Mouse (Mus musculus): Measurements from ENCODE around the gene Baz2b. TPM values are rescaled to one million over a fixed set of nuclear protein-coding genes. Genes with fewer than 3 reads are reported as not detected.
"Not testable (repeated sequence)": the region's sequence is repeated elsewhere in the genome, so short reads cannot be mapped to it uniquely, and the experiment has no call there.

The Baz2b gene
- polyA plus RNA-seq, 1 experiment, result 17.1 TPM

DNA sequence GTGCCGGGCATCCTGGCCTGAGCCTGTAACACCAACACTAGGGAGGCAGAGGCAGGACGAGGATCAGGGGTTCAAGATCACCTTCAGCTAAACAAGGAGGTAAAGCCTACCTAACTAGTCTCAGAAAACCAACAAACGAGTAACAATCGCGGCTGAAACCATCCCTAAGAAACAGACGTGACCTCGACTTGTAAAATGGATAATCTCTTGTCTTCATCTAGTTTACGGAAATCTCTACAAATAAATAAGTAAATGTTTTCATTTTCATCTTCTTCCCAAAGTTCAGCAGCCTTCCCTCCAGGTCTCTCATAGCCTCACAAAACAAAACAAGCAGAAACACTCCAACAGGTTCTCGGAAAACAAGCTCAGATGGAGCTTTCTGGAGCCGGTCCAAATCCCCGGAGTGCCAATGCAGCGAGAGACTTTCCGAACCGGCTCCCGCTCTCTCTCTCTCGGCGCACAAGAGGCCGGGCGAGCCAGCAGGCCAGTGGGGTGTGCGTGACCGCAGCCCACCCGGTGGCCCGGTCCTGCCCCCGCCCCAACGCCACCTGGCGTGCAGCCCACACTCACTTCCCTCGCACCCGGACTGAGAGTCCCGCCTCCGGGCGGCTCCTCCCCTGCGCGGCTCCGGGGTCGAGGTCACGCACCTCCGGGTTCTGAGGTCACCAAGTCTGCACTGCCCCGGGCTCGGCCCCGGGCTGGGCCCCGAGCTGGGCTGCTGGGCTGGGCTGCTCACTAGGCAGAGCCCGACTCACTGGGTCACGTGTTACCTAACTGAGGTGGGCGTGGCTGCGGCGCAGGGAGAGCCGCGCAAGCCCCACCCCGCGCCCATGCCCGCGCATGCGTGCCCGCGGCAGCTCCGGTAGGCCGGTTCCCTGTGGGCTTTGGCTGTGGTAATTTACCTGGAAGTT lies 327.6 kb downstream of the Baz2b start, which contains the start of gene Wdsub1:
Gene Wdsub1, minus strand, starts transcription at position 761 of the 911 bp plus-strand sequence.
- Histone ChIP-seq H3K36me3 (replicated peaks; ENCODE audit: low read length) (peaks cover 28% of the 10 kb centered on the region), H3K4me1 (peaks cover 35% of the 10 kb centered on the region), H3K4me3 (replicated peaks) (peak within 1 kb of the TSS; percentile 96)

DNA sequence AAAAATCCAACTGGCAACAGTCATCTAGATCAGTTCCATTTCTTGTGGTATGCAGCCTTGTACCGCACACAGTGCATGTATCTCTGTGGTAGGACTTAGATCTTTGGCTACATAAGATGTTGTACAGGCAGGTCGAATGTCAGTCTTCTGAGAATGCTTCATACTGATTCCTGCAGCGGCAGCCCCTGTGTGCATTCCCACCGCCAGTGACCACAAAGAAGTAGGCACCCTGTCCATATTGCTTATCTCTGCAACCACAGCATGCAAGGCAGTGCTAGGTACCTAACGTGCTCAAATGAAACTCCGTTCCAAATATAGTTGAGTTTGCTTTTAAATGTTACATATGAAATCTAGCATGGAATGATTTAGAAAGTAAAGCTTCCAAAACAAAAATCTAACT lies 328.2 kb downstream of the Baz2b start:
- Histone ChIP-seq H3K27me3 (replicated peaks) (no peaks in the 10 kb centered on the region), H3K4me3 (replicated peaks) (peak overlapping the region; percentile 96), H3K4me1 (peaks cover 35% of the 10 kb centered on the region), H3K9me3 (peaks cover 24% of the 10 kb centered on the region), H3K36me3 (replicated peaks; ENCODE audit: low read length) (peaks cover 32% of the 10 kb centered on the region)
- TF ChIP-seq GATA1 (IDR thresholded peaks at IDR 0.05; ENCODE audit: borderline replicate concordance, low read length), result no peak
- TF ChIP-seq FLI1 (IDR thresholded peaks at IDR 0.05; ENCODE audit: low read length), result no peak

More for the DNA sequence above, 327.6 kb downstream of the Baz2b start, which contains the start of gene Wdsub1:
- Histone ChIP-seq H3K9me3 (peaks cover 24% of the 10 kb centered on the region), H3K27me3 (replicated peaks) (no peaks in the 10 kb centered on the region)
- TF ChIP-seq FLI1 (IDR thresholded peaks at IDR 0.05; ENCODE audit: low read length), result no peak
- TF ChIP-seq GATA1 (IDR thresholded peaks at IDR 0.05; ENCODE audit: borderline replicate concordance, low read length), result no peak

DNA sequence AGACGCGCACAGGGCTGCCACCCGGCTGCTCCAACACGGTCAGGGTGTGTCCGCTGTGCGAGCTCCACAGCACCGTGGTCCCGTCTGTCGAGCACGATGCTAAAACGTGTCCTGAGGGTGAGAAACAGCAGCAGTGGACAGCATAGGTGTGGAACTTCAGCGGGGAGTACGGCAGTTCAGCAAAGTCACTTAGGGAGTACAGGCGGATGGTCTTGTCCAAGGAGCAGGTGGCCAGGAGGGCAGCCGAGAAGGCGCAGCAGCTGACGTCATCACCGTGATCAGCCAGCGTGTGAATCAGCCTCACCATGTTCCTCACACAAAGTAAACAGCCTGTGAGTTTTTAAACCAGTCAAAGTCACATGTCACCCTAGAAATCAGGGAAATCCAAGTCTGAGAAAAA lies 331.4 kb downstream of the Baz2b start:
- no peaks in the 10 kb centered on the region for H3K27me3 ChIP-seq (replicated peaks)
- TF ChIP-seq GATA1 (IDR thresholded peaks at IDR 0.05; ENCODE audit: borderline replicate concordance, low read length), result no peak
- no peak for TF ChIP-seq FLI1 (IDR thresholded peaks at IDR 0.05; ENCODE audit: low read length)
- H3K4me3 ChIP-seq (replicated peaks), result peak overlapping the region; percentile 51
- H3K9me3 ChIP-seq, result peaks cover 24% of the 10 kb centered on the region
- peaks cover 33% of the 10 kb centered on the region for H3K4me1 ChIP-seq
- H3K36me3 ChIP-seq (replicated peaks; ENCODE audit: low read length), result peaks cover 40% of the 10 kb centered on the region

DNA sequence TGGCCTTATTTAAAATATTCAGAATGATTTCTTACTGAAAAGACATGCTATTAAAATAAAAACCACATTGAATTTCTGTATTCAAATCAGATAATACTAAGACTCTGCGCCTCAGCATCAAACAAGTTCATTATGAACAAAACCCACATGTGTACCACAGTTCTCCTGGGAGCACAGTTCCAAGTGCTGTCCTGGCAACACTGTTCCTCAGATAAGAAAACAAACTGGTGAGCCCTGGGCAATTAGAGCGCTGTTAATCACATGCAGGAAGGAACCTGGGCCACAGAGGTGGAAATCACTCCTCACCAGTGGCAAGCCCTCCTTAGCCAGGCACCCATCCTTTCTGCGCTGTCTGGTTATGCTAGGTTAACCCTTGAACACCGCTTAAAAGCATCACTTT lies 332.3 kb downstream of the Baz2b start:
- Histone ChIP-seq H3K4me3 (replicated peaks) (no peak overlapping the region), H3K9me3 (peaks cover 24% of the 10 kb centered on the region)
- no peak for TF ChIP-seq FLI1 (IDR thresholded peaks at IDR 0.05; ENCODE audit: low read length)
- no peak for TF ChIP-seq GATA1 (IDR thresholded peaks at IDR 0.05; ENCODE audit: borderline replicate concordance, low read length)

DNA sequence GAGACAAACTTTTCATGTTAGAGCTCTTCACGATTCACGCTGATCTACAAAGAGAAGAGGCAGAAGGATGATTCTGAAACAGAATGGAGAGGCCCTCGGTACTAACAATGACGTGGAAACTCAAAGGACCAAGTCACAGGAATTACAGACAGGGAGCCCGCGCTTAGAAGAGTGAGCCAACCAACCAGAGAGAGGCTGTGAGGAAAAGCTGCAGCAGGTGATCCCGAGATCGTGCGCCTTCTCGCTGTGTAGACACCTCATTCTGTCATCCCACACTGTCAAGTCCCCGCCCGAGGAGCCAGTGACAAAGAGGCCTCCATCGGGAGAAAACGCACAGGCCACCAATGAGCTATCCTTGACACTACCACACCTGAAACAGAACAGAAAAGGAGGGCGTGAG lies 333.2 kb downstream of the Baz2b start:
- H3K36me3 ChIP-seq (replicated peaks; ENCODE audit: low read length), result peaks cover 51% of the 10 kb centered on the region
- peaks cover 24% of the 10 kb centered on the region for H3K9me3 ChIP-seq
- H3K4me3 ChIP-seq (replicated peaks), result no peak overlapping the region
- no peak for TF ChIP-seq FLI1 (IDR thresholded peaks at IDR 0.05; ENCODE audit: low read length)
- no peak for TF ChIP-seq GATA1 (IDR thresholded peaks at IDR 0.05; ENCODE audit: borderline replicate concordance, low read length)
- H3K27me3 ChIP-seq (replicated peaks), result no peaks in the 10 kb centered on the region
- peaks cover 24% of the 10 kb centered on the region for H3K4me1 ChIP-seq

More for the DNA sequence above, 332.3 kb downstream of the Baz2b start:
- peaks cover 46% of the 10 kb centered on the region for H3K36me3 ChIP-seq (replicated peaks; ENCODE audit: low read length)
- peaks cover 28% of the 10 kb centered on the region for H3K4me1 ChIP-seq
- H3K27me3 ChIP-seq (replicated peaks), result no peaks in the 10 kb centered on the region

DNA sequence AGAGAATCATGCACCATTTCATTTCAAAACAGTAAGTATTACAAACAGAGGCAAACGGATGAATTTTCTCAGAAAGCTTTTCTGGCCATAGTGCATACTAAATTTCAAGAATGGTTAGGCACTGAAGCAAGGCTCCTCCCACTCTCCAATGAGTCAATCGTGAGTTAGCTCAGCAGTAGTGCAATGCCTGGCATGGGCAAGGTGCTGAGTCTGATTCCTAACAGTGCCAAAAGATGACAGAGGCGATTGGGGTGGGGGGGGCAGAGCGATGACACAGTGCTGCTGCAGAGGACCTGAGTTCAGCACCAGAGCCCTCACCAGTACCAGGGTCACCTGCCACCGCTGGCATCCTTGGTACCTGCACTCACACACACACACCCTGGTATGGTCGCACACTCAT lies 339.1 kb downstream of the Baz2b start:
- Histone ChIP-seq H3K4me3 (replicated peaks) (no peak overlapping the region), H3K36me3 (replicated peaks; ENCODE audit: low read length) (peaks cover 18% of the 10 kb centered on the region), H3K4me1 (no peaks in the 10 kb centered on the region), H3K9me3 (no peaks in the 10 kb centered on the region), H3K27me3 (replicated peaks) (no peaks in the 10 kb centered on the region)
- no peak for TF ChIP-seq GATA1 (IDR thresholded peaks at IDR 0.05; ENCODE audit: borderline replicate concordance, low read length)
- no peak for TF ChIP-seq FLI1 (IDR thresholded peaks at IDR 0.05; ENCODE audit: low read length)

DNA sequence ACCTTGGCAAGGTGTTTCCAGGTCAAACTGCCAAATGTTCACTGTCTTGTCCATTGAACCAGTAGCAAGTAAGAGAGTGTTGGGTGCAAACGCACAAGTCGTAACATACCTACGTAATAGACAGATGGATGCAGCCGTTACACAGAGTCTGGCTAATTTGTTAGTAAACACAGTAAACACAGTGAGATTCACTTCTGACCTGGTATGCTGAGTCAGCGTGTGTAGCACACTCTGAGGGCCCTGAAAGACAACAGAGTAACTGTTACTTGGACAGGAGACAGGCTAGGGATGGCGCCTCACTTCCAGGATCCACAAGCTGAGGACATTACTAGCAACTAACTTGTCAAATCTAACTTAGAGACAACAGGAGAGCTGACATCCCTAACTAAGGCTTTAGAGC lies 347.0 kb downstream of the Baz2b start:
- Histone ChIP-seq H3K9me3 (no peaks in the 10 kb centered on the region), H3K4me1 (peaks cover 10% of the 10 kb centered on the region; the same call in 1 of the 2 replicates), H3K36me3 (replicated peaks; ENCODE audit: low read length) (peaks cover 37% of the 10 kb centered on the region), H3K4me3 (replicated peaks) (no peak overlapping the region), H3K27me3 (replicated peaks) (no peaks in the 10 kb centered on the region)
- TF ChIP-seq FLI1 (IDR thresholded peaks at IDR 0.05; ENCODE audit: low read length) (no peak), GATA1 (IDR thresholded peaks at IDR 0.05; ENCODE audit: borderline replicate concordance, low read length) (no peak)

DNA sequence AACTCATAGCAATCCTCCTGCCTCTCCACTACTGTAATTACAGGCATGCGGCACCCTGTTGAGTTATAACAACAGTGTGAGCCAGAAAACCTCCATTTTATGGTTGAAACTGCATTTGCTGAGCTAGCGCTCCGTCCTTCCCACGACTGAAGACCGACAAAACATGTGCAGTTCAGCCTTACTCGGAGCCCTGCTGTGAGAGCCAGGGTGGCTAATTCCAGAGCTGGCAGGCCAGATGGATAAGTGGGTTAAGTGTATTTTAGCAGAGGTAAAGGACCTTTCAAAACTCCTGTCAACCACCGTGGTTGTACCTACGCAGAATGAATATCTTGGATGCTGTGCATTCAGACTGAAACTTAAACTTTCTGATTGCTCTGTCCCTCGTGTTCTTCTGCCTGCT lies 355.3 kb downstream of the Baz2b start:
- peaks cover 16% of the 10 kb centered on the region for H3K36me3 ChIP-seq (replicated peaks; ENCODE audit: low read length)
- H3K27me3 ChIP-seq (replicated peaks), result peaks cover 2% of the 10 kb centered on the region
- TF ChIP-seq FLI1 (IDR thresholded peaks at IDR 0.05; ENCODE audit: low read length) (no peak), GATA1 (IDR thresholded peaks at IDR 0.05; ENCODE audit: borderline replicate concordance, low read length) (no peak)
- no peak overlapping the region for H3K4me3 ChIP-seq (replicated peaks)
- H3K4me1 ChIP-seq, result peaks cover 5% of the 10 kb centered on the region; the same call in 1 of the 2 replicates
- no peaks in the 10 kb centered on the region for H3K9me3 ChIP-seq

DNA sequence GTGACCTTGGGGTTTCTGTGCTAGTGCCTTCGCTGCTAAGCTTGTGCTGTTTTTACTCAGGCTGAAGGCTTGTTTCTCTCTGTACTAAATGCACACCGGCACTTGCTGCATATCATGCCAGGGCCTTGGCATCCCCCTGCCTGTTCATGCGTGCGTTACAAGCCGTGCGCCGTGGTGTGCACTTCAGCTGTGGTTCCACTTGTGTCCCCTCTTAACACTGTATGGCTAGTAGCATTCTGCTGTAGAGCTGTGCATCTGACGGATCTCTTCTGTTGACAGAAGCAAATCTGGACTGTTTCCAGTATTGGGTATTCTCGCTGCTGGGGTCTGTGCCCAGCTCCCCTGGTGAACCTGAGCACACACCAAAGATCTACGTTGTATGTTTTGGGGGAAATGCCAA lies 356.1 kb downstream of the Baz2b start:
- peaks cover 2% of the 10 kb centered on the region for H3K27me3 ChIP-seq (replicated peaks)
- no peaks in the 10 kb centered on the region for H3K9me3 ChIP-seq
- no peak overlapping the region for H3K4me3 ChIP-seq (replicated peaks)
- TF ChIP-seq GATA1 (IDR thresholded peaks at IDR 0.05; ENCODE audit: borderline replicate concordance, low read length), result no peak
- peaks cover 11% of the 10 kb centered on the region for H3K36me3 ChIP-seq (replicated peaks; ENCODE audit: low read length)
- H3K4me1 ChIP-seq, result peaks cover 5% of the 10 kb centered on the region; the same call in 1 of the 2 replicates

DNA sequence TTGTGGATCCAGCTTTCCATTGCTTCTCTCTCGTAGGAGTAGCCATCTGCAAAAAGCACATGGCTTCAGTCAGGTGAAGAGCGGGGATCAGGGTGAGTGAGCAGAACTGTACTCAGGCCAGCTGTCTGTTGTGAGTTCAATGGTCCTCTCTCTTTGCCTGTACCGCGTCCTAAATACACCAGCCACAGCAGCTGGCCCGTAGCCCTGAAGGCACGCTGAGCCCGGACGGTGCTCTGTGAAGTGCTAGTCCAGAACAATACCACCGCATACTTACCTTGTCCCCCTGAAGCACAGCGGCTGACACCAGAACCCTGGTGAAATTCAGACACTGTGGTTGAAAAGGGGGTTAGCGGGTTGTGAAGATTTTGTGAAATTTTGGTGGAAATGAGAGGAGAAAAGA lies 356.7 kb downstream of the Baz2b start:
- Histone ChIP-seq H3K27me3 (replicated peaks) (peaks cover 2% of the 10 kb centered on the region), H3K9me3 (no peaks in the 10 kb centered on the region), H3K36me3 (replicated peaks; ENCODE audit: low read length) (peaks cover 9% of the 10 kb centered on the region), H3K4me3 (replicated peaks) (no peak overlapping the region), H3K4me1 (peaks cover 5% of the 10 kb centered on the region; the same call in 1 of the 2 replicates)
- no peak for TF ChIP-seq GATA1 (IDR thresholded peaks at IDR 0.05; ENCODE audit: borderline replicate concordance, low read length)

DNA sequence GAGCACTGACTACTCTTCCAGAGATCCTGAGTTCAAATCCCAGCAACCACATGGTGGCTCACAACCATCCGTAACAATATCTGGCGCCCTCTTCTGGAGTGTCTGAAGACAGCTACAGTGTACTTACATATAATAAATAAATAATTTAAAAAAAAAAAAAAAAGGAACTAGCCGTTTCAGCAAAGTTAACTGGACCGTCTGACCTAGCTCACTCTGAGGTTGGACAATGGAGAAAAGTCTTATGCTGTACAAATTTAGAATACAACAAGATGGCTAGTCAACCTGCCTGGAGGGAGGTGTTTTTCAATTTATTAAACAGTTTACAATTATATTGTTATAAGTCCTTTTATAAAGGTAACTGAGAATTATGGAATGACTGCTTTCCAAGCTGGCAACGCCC lies 357.8 kb downstream of the Baz2b start:
- not testable (repeated sequence) for H3K4me3 ChIP-seq (replicated peaks); H3K36me3 ChIP-seq (replicated peaks; ENCODE audit: low read length); H3K4me1 ChIP-seq; H3K9me3 ChIP-seq; H3K27me3 ChIP-seq (replicated peaks)

Data from megakaryocyte, embryonic 14.5 days (primary cell).